Mouse (Mus musculus): ENCODE measurements around the gene Shc2. TPM values are rescaled to one million over a fixed set of nuclear protein-coding genes. Genes with fewer than 3 reads are reported as not detected.

The Shc2 gene
- polyA plus RNA-seq, 1 experiment, result 1.6 TPM

GRCm38 (mm10) chr10:79597051-79597935 is 40.4 kb downstream of the Shc2 start:
- Histone ChIP-seq H3K27ac (ENCODE audit: insufficient read depth, low read depth, low read length) (no peak overlapping the region), H3K27me3 (ENCODE audit: control insufficient read depth, insufficient read depth, low read length) (no peaks in the 10 kb centered on the region), H3K4me3 (ENCODE audit: low read depth, low read length) (no peak overlapping the region), H3K4me1 (ENCODE audit: control insufficient read depth, insufficient read depth, insufficient read length, low read length) (no peaks in the 10 kb centered on the region), H3K36me3 (ENCODE audit: control insufficient read depth, insufficient read depth, low read length) (no peaks in the 10 kb centered on the region)
- WGBS, result 47% methylated on average over 13 of the region's 13 CpGs
- TF ChIP-seq CTCF (IDR thresholded peaks at IDR 0.05; ENCODE audit: extremely low read depth, insufficient read length, insufficient replicate concordance, low read depth, low read length) (no peak), POLR2A (IDR thresholded peaks at IDR 0.05; ENCODE audit: low read depth, low read length) (no peak)

- Histone ChIP-seq H3K4me1 (ENCODE audit: control insufficient read depth, insufficient read depth, insufficient read length, low read length) (no peaks in the 10 kb centered on the region), H3K36me3 (ENCODE audit: control insufficient read depth, insufficient read depth, low read length) (no peaks in the 10 kb centered on the region), H3K27ac (ENCODE audit: insufficient read depth, low read depth, low read length) (no peak overlapping the region), H3K27me3 (ENCODE audit: control insufficient read depth, insufficient read depth, low read length) (no peaks in the 10 kb centered on the region), H3K4me3 (ENCODE audit: low read depth, low read length) (no peak overlapping the region)
- TF ChIP-seq CTCF (IDR thresholded peaks at IDR 0.05; ENCODE audit: extremely low read depth, insufficient read length, insufficient replicate concordance, low read depth, low read length) (no peak), POLR2A (IDR thresholded peaks at IDR 0.05; ENCODE audit: low read depth, low read length) (no peak)
- 33% methylated on average over 8 of the region's 8 CpGs for WGBS
Observed at GRCm38 (mm10) chr10:79595590-79595929, 42.2 kb downstream of the Shc2 start.

DNA sequence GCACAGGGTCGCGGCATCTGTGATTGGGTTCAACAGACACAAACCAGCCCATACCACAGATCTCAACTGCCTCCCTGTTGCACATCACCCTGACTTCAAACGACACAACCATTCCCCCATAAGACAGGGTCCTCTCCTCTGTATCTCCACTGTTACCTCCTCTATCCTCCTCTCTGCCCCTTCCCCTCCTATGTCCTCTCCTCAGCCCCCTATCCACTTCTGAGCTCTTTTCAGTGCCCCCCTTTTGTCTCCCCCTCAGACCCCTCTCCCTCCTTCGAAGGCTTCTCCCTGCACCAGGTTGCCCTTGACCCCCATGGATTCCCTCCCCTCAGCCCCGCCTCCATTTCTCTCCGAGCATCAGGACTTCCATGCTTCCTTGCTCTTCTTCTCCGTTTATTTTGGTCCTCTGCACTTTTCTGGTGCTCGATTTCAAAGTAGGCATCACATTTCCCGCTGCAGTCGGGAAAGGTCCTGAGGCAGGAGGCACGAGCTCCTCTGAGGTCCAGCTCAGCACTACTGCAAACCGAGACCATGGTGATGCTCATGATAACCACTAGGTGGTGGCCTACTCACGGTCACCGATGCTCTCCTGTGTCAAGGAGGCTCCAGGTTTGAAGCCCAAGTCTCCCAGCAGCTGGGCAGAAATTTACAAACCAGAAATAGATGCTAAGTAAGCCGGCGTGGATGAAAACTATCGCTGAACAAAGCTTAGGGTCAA is 42.7 kb downstream of the Shc2 start:
- Histone ChIP-seq H3K27me3 (ENCODE audit: control insufficient read depth, insufficient read depth, low read length) (no peaks in the 10 kb centered on the region), H3K27ac (ENCODE audit: insufficient read depth, low read depth, low read length) (no peak overlapping the region), H3K4me1 (ENCODE audit: control insufficient read depth, insufficient read depth, insufficient read length, low read length) (no peaks in the 10 kb centered on the region), H3K4me3 (ENCODE audit: low read depth, low read length) (no peak overlapping the region), H3K36me3 (ENCODE audit: control insufficient read depth, insufficient read depth, low read length) (no peaks in the 10 kb centered on the region)
- WGBS, result 14% methylated on average over 17 of the region's 17 CpGs
- TF ChIP-seq POLR2A (IDR thresholded peaks at IDR 0.05; ENCODE audit: low read depth, low read length), result no peak
- peak; percentile 83; the same call in 1 of the 2 replicates for TF ChIP-seq CTCF (IDR thresholded peaks at IDR 0.05; ENCODE audit: extremely low read depth, insufficient read length, insufficient replicate concordance, low read depth, low read length)

- no peak overlapping the region for H3K27ac ChIP-seq (ENCODE audit: insufficient read depth, low read depth, low read length)
- no peaks in the 10 kb centered on the region for H3K36me3 ChIP-seq (ENCODE audit: control insufficient read depth, insufficient read depth, low read length)
- no peak overlapping the region for H3K4me3 ChIP-seq (ENCODE audit: low read depth, low read length)
- H3K4me1 ChIP-seq (ENCODE audit: control insufficient read depth, insufficient read depth, insufficient read length, low read length), result no peaks in the 10 kb centered on the region
- WGBS, result 35% methylated on average over 6 of the region's 6 CpGs
- no peaks in the 10 kb centered on the region for H3K27me3 ChIP-seq (ENCODE audit: control insufficient read depth, insufficient read depth, low read length)
- TF ChIP-seq POLR2A (IDR thresholded peaks at IDR 0.05; ENCODE audit: low read depth, low read length), result no peak
- TF ChIP-seq CTCF (IDR thresholded peaks at IDR 0.05; ENCODE audit: extremely low read depth, insufficient read length, insufficient replicate concordance, low read depth, low read length), result no peak
Observed at GRCm38 (mm10) chr10:79594111-79594510, 43.6 kb downstream of the Shc2 start.

DNA sequence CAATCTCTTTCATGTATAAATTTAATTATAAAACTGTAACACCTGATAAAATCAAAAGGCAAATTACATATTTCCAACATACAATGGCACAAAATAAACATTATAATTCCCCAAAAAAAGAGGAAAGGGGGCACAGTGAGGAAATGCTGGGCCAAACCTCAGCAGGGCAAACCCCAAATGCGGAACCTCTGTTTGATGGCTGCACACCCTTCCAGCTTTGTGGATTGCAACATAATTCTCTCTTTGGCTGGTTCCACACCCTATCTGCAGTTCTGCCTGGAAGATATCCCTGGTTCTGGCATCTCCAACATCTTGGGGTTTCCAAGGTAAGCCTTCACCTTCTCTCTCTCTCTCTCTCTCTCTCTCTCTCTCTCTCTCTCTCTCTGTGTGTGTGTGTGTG is 47.0 kb downstream of the Shc2 start:
- Histone ChIP-seq H3K4me1 (ENCODE audit: control insufficient read depth, insufficient read depth, insufficient read length, low read length) (no peaks in the 10 kb centered on the region; the same call in 1 of the 2 replicates), H3K27ac (ENCODE audit: insufficient read depth, low read depth, low read length) (no peak overlapping the region), H3K27me3 (ENCODE audit: control insufficient read depth, insufficient read depth, low read length) (no peaks in the 10 kb centered on the region), H3K36me3 (ENCODE audit: control insufficient read depth, insufficient read depth, low read length) (no peaks in the 10 kb centered on the region), H3K4me3 (ENCODE audit: low read depth, low read length) (no peak overlapping the region)
- WGBS, result 87% methylated on average over 1 of the region's 1 CpGs
- TF ChIP-seq CTCF (IDR thresholded peaks at IDR 0.05; ENCODE audit: extremely low read depth, insufficient read length, insufficient replicate concordance, low read depth, low read length) (no peak), POLR2A (IDR thresholded peaks at IDR 0.05; ENCODE audit: low read depth, low read length) (no peak)

DNA sequence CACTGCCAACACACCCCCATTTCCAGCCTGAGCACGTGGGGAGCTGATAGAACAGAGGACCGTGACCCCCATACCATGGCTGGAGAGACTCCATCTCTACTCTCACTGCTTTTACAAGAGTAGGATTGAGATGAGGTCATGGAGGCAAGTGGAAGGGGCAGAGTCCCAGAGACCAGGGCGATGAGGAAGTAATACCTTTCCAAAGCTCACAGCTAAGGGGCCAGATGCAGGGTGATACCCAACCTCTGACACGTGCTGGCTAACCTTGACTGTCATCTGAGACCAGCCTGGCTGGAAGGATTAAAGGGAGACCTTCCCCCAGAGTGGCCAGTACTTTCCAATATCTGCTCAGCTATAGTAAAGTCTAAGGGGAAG is 50.0 kb downstream of the Shc2 start:
- no peak overlapping the region for H3K4me3 ChIP-seq (ENCODE audit: low read depth, low read length)
- H3K4me1 ChIP-seq (ENCODE audit: control insufficient read depth, insufficient read depth, insufficient read length, low read length), result no peaks in the 10 kb centered on the region; the same call in 1 of the 2 replicates
- H3K36me3 ChIP-seq (ENCODE audit: control insufficient read depth, insufficient read depth, low read length), result no peaks in the 10 kb centered on the region
- no peak overlapping the region for H3K27ac ChIP-seq (ENCODE audit: insufficient read depth, low read depth, low read length)
- no peaks in the 10 kb centered on the region for H3K27me3 ChIP-seq (ENCODE audit: control insufficient read depth, insufficient read depth, low read length)
- no peak for TF ChIP-seq CTCF (IDR thresholded peaks at IDR 0.05; ENCODE audit: extremely low read depth, insufficient read length, insufficient replicate concordance, low read depth, low read length)
- TF ChIP-seq POLR2A (IDR thresholded peaks at IDR 0.05; ENCODE audit: low read depth, low read length), result no peak
- WGBS, result 34% methylated on average over 4 of the region's 4 CpGs
